Mouse (Mus musculus): ENCODE results near the gene Dtd1. TPM values are rescaled to one million over a fixed set of nuclear protein-coding genes. Genes with fewer than 3 reads are reported as not detected.

The Dtd1 gene
- polyA plus RNA-seq, 1 experiment from 2014 or later = 41.1 TPM

DNA sequence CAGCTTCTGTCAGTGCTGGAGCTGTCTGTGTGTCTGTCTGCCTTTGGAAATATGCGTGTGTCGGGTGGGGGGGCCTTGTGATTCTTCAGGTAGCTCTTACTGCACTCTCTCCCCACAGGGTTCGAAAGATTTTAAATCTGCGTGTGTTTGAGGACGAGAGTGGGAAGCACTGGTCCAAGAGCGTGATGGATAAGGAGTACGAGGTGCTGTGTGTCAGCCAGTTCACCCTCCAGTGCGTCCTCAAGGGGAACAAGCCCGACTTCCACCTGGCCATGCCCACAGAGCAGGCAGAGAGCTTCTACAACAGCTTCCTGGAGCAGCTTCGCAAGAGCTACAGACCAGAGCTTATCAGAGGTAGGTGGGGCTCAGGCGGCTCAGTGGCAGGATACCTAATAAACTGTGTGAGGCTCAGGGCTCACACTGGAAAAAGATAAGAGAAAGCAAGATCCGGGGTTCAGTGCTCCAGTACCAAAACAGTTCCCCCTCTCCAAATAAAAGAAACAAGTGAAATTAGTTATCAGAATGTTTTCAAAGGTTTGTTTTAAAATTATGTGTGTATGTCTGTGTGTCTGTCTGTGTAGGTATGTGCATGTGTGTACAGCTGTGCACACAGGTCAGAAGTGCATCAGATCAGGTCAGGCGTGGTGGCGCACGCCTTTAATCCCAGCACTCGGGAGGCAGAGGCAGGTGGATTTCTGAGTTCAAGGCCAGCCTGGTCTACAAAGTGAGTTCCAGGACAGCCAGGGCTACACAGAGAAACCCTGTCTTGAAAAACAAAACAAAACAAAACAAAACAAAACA, 17.6 kb downstream of the Dtd1 start:
- no peaks in the 10 kb centered on the region for H3K9me3 ChIP-seq
- 91% methylated on average over 16 of the region's 16 CpGs for WGBS
- no peaks in the 10 kb centered on the region for H3K27me3 ChIP-seq
- H3K4me3 ChIP-seq = no peak overlapping the region
- no peak for ATAC-seq (ENCODE audit: insufficient number of reproducible peaks, insufficient read depth, low FRiP score, low TSS enrichment)
- no peaks in the 10 kb centered on the region for H3K36me3 ChIP-seq
- no peak overlapping the region for H3K9ac ChIP-seq
- no peaks in the 10 kb centered on the region for H3K4me1 ChIP-seq
- no peak overlapping the region for H3K4me2 ChIP-seq (replicated peaks)
- no peak overlapping the region for H3K27ac ChIP-seq

DNA sequence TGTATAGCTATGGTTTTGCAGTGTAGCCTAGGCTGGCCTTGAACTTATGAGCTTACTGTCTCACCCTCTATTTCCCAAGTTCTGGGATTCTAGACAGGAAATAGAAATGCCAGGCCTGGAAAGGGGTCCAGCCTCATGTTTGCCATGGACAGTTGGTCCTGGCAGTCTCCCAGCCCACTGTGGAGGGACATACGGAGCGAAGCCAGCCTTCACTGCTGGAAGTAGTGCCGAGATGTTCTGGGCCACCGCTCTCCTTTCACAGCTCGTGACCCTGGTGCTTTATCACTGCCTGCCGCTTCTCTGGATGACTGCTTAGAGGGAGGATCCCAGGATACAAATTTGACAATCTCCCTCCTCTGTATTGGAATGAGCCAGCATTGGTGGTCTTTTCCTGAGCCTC, 21.8 kb downstream of the Dtd1 start:
- H3K9ac ChIP-seq = no peak overlapping the region
- WGBS = 79% methylated on average over 6 of the region's 6 CpGs

DNA sequence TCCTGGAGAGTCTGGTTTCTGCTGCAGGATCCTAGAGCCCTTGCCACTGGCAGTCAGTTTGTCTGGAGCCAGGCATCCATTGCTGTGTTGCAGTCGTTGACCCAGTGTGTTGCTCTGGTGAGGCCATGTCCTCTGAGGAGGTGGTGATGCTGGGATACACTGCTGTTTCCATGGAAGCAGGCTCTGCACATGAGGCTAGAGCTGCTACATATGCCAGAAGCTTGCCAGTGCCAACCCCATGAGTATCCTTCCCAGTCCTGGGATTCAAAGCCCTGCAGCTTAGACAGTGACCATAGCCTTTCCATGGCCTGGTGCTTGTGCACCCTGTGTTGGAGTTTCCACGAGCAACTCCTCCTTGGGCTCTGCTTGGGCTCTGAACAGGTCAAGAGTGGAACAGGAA, 33.9 kb downstream of the Dtd1 start:
- WGBS = 81% methylated on average over 2 of the region's 2 CpGs
- H3K4me2 ChIP-seq (replicated peaks) = no peak overlapping the region
- no peak overlapping the region for H3K9ac ChIP-seq
- ATAC-seq (ENCODE audit: insufficient number of reproducible peaks, insufficient read depth, low FRiP score, low TSS enrichment) = no peak
- no peaks in the 10 kb centered on the region for H3K27me3 ChIP-seq
- H3K36me3 ChIP-seq = no peaks in the 10 kb centered on the region
- no peaks in the 10 kb centered on the region for H3K4me1 ChIP-seq
- H3K27ac ChIP-seq = no peak overlapping the region
- no peak overlapping the region for H3K4me3 ChIP-seq
- no peaks in the 10 kb centered on the region for H3K9me3 ChIP-seq

More for the DNA sequence above, 21.8 kb downstream of the Dtd1 start:
- no peak overlapping the region for H3K4me3 ChIP-seq
- no peak for ATAC-seq (ENCODE audit: insufficient number of reproducible peaks, insufficient read depth, low FRiP score, low TSS enrichment)
- H3K27ac ChIP-seq = no peak overlapping the region
- no peaks in the 10 kb centered on the region for H3K9me3 ChIP-seq
- H3K36me3 ChIP-seq = no peaks in the 10 kb centered on the region
- H3K4me2 ChIP-seq (replicated peaks) = no peak overlapping the region
- no peaks in the 10 kb centered on the region for H3K27me3 ChIP-seq
- no peaks in the 10 kb centered on the region for H3K4me1 ChIP-seq

DNA sequence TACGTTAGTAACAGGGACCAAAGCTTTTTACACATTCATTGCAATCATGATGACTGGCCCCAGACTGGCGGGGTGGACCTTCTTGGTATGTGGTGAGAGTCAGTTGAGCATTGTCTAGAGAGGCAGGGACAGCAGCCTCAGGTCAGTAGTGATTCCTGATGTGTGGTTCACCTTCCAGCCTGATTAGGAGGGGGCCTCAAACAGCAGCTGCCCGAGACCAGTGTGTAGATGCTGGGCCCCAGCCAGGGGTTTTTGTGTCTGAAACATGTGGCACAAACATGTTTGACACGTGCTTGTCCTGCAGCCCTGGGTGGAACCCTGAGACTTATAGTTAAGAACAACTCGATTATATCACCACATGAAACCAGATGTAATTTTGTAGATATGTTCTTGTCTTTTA, 34.5 kb downstream of the Dtd1 start:
- no peak overlapping the region for H3K4me2 ChIP-seq (replicated peaks)
- no peaks in the 10 kb centered on the region for H3K36me3 ChIP-seq
- 62% methylated on average over 5 of the region's 5 CpGs for WGBS
- H3K9ac ChIP-seq = no peak overlapping the region
- no peaks in the 10 kb centered on the region for H3K9me3 ChIP-seq
- no peak for ATAC-seq (ENCODE audit: insufficient number of reproducible peaks, insufficient read depth, low FRiP score, low TSS enrichment)
- no peaks in the 10 kb centered on the region for H3K27me3 ChIP-seq
- H3K4me1 ChIP-seq = no peaks in the 10 kb centered on the region
- no peak overlapping the region for H3K4me3 ChIP-seq
- no peak overlapping the region for H3K27ac ChIP-seq

DNA sequence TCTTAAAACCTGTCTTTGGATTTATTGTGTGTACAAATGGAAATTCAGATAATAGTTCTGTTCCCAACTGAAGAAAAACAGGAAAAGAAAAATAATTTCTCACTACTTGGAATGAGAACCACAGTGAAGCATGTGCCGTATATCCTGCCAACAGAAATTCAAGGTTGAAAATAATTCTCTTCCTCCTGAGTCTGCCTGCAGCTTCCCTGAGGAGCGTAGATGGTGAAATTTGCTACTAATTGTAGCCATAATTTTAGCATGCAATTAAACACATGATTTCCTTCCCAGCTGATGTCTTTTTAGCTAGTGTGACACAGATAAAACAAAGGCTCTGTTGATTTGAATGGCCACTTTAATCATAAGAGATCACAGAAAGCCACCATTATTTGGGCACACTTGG, 35.0 kb downstream of the Dtd1 start:
- no peaks in the 10 kb centered on the region for H3K27me3 ChIP-seq
- H3K9ac ChIP-seq = no peak overlapping the region
- no peak overlapping the region for H3K27ac ChIP-seq
- no peaks in the 10 kb centered on the region for H3K4me1 ChIP-seq
- WGBS = 69% methylated on average over 2 of the region's 2 CpGs
- H3K36me3 ChIP-seq = no peaks in the 10 kb centered on the region
- H3K4me2 ChIP-seq (replicated peaks) = no peak overlapping the region
- ATAC-seq (ENCODE audit: insufficient number of reproducible peaks, insufficient read depth, low FRiP score, low TSS enrichment) = no peak
- H3K4me3 ChIP-seq = no peak overlapping the region
- H3K9me3 ChIP-seq = no peaks in the 10 kb centered on the region

DNA sequence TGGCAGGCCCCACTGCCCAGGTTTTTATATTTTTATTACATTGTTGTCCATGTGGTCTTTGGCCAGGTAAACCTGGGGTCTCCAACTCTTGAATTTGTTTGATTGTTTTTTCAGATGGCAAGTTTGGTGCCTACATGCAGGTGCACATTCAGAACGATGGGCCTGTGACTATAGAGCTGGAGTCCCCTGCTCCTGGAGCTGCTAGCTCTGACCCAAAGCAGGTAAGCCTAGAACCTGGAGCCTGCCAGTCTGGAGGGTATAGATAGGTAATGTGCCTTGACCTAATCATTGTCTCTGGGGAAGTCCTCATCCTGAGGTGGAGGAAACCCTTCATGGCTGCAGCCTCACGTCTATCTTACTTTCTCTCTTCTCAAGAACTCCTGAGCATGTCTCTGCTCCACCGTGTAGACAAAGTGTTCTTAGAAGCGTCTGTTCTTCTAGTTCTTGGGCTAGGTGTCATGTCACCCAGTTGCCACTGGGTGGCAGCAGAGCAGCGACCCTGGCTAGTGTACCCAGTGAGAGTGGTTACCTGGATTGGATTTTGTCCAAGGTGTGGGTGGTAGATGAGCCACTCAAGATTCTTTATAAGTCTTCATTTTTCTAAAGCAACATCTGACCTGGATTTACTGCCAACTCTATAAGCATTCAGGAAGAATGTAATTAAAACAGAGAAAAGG, 36.1 kb downstream of the Dtd1 start:
- no peak overlapping the region for H3K4me2 ChIP-seq (replicated peaks)
- H3K27me3 ChIP-seq = no peaks in the 10 kb centered on the region
- 16% methylated on average over 5 of the region's 5 CpGs for WGBS
- no peaks in the 10 kb centered on the region for H3K4me1 ChIP-seq
- no peaks in the 10 kb centered on the region for H3K36me3 ChIP-seq
- no peak for ATAC-seq (ENCODE audit: insufficient number of reproducible peaks, insufficient read depth, low FRiP score, low TSS enrichment)
- no peak overlapping the region for H3K27ac ChIP-seq
- no peak overlapping the region for H3K4me3 ChIP-seq
- no peaks in the 10 kb centered on the region for H3K9me3 ChIP-seq
- H3K9ac ChIP-seq = no peak overlapping the region

DNA sequence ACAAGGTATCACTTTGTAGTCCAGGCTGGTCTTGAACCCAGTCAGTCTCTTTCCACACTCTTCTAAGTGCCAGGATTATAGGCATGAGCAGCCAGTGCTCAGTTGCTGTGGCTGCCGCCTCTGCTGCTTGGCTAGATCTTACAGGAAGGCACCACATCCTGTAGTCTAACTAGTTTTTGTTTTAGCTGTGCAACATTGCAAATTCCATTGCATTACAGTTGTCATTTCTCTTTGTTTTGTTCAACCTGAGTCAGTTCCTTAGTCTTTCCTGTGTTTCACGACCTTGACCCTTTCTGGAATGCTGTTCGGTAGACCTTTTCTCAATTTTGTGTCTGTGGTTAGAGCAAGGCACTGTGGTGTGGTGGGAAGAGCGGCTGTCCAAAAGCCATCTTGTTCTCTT, 37.5 kb downstream of the Dtd1 start:
- Histone ChIP-seq H3K9ac (no peak overlapping the region), H3K27me3 (no peaks in the 10 kb centered on the region), H3K27ac (no peak overlapping the region), H3K4me2 (replicated peaks) (no peak overlapping the region), H3K36me3 (no peaks in the 10 kb centered on the region), H3K9me3 (no peaks in the 10 kb centered on the region), H3K4me1 (no peaks in the 10 kb centered on the region), H3K4me3 (no peak overlapping the region)
- no peak for ATAC-seq (ENCODE audit: insufficient number of reproducible peaks, insufficient read depth, low FRiP score, low TSS enrichment)
- 84% methylated on average over 4 of the region's 4 CpGs for WGBS

DNA sequence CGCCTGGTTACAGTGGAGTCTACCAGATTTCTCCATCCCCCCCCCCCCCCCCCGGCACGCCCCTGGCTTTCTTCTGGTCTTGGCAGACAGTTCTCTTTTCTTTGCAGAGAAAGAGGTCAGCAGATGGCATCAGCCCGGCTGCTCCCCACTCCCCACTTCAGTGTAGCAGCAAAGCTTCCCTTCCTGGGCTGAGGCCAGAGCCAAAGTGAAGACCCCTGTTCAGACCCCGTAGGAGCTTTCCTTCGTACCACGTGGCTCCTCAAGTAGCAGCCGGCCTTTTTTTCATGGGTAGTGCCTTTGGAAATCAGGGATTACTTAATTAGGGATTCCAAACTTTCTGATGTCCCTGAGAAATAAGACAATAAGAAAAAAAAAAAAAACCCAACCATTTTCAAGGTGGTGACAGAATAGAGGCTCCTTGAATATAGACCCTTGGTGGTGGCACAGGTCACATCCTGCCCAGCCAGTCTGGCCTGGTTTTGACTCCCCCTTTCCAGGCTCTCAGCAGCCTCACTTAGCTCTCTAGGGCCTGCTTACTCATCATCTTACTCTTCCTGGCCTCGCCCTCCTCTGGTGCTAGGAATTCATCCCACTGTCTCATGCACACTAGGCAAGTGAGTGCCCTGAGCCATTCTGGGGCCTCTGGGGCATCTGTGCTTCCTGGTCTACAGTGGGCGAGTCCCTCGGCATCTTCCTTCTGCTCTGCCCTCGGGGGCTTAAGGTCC, 38.1 kb downstream of the Dtd1 start:
- Histone ChIP-seq H3K36me3 (no peaks in the 10 kb centered on the region), H3K27me3 (no peaks in the 10 kb centered on the region), H3K4me3 (no peak overlapping the region), H3K4me2 (replicated peaks) (no peak overlapping the region), H3K4me1 (no peaks in the 10 kb centered on the region), H3K9me3 (no peaks in the 10 kb centered on the region), H3K9ac (no peak overlapping the region), H3K27ac (no peak overlapping the region)
- WGBS = 79% methylated on average over 11 of the region's 12 CpGs
- ATAC-seq (ENCODE audit: insufficient number of reproducible peaks, insufficient read depth, low FRiP score, low TSS enrichment) = no peak

DNA sequence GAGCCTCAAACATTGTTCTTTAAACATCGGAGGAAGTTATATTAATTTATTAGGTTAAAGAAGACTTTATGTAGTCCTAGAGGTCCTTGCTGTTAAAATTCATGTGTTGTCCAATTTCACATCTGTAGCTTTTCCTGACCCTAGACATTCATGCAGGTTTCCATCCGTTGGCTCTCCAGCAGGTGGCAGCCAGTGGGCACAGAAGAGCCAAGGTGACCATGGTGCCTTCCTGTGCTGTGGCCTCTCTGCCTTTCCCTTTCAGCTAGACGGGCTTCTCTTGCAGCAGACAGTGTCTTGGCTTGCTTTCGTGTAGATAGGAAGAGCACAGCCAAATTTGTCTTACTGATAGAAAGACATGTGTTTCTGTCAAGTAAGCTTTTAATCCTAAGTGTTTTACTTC, 39.0 kb downstream of the Dtd1 start:
- Histone ChIP-seq H3K36me3 (no peaks in the 10 kb centered on the region), H3K9ac (no peak overlapping the region), H3K27me3 (no peaks in the 10 kb centered on the region), H3K4me2 (replicated peaks) (no peak overlapping the region), H3K4me3 (no peak overlapping the region), H3K27ac (no peak overlapping the region), H3K4me1 (no peaks in the 10 kb centered on the region), H3K9me3 (no peaks in the 10 kb centered on the region)
- ATAC-seq (ENCODE audit: insufficient number of reproducible peaks, insufficient read depth, low FRiP score, low TSS enrichment) = no peak
- 66% methylated on average over 4 of the region's 4 CpGs for WGBS

DNA sequence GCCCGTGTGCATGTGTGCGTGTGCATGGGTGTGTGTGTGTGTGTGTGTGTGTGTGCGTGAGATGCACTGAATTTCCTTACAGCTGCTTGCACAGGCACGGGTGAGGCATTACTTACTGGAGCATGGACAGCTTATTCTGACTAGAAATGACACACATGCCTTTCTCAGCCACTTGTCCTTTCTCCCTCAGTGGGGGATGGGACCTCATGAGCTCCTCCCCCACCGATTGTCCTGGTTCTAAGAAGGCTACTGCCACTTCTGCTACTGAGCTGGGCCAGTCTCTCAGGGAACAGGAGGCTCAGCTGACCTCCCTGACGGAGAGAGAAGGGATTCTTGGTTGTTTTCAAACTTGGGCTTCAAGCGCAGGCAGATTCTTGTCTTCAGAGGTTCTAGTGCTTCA, 40.4 kb downstream of the Dtd1 start:
- ATAC-seq (ENCODE audit: insufficient number of reproducible peaks, insufficient read depth, low FRiP score, low TSS enrichment) = no peak
- Histone ChIP-seq H3K9ac (no peak overlapping the region), H3K4me2 (replicated peaks) (no peak overlapping the region), H3K36me3 (no peaks in the 10 kb centered on the region), H3K27me3 (no peaks in the 10 kb centered on the region), H3K4me1 (no peaks in the 10 kb centered on the region), H3K9me3 (no peaks in the 10 kb centered on the region), H3K27ac (no peak overlapping the region), H3K4me3 (no peak overlapping the region)
- 68% methylated on average over 7 of the region's 7 CpGs for WGBS

DNA sequence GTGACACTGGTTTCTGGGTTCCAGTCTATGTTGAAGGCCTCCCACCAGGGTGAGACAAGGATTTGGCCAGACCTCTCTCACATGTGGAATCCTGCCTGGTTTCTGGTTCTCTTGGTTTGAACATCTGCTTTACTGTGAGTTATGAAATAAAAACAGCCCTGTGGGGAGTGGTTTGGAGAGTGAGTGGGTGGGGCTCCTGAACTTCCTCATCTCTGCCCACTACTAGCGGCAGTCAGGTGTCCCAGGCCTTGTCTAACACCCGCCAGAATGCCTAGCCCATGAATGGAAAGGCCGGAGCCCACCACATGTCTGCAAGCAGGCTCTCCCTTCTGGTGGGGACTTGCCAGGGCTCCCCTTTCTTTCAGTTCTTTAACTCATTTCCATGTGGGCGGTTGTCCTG, 42.3 kb downstream of the Dtd1 start:
- no peaks in the 10 kb centered on the region for H3K9me3 ChIP-seq
- ATAC-seq (ENCODE audit: insufficient number of reproducible peaks, insufficient read depth, low FRiP score, low TSS enrichment) = no peak
- H3K27me3 ChIP-seq = no peaks in the 10 kb centered on the region
- H3K4me1 ChIP-seq = peaks cover 11% of the 10 kb centered on the region; the same call in 1 of the 2 replicates
- no peak overlapping the region for H3K27ac ChIP-seq
- no peak overlapping the region for H3K4me2 ChIP-seq (replicated peaks)
- no peak overlapping the region for H3K4me3 ChIP-seq
- H3K9ac ChIP-seq = no peak overlapping the region
- no peaks in the 10 kb centered on the region for H3K36me3 ChIP-seq
- WGBS = 79% methylated on average over 4 of the region's 4 CpGs

DNA sequence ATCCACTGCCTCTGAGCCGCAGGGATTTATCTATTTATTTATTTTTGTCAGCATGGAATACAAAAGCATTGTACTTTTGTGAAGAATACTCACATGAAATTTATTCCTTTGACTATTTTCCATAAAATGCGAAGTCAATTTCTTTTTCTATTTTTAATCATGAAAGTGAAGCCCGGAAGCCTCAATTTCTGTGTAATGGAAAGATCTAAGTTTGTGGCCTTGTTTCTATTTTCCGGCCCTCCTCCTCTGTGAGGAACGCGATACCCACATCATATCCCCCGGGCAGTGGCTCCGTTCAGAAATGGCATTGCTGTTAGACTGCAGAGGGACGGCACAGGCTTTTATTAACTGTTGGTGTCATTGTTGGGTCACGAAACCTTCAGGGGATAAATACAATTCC, 46.7 kb downstream of the Dtd1 start:
- Histone ChIP-seq H3K9me3 (no peaks in the 10 kb centered on the region), H3K27ac (no peak overlapping the region), H3K4me3 (no peak overlapping the region), H3K4me2 (replicated peaks) (no peak overlapping the region), H3K4me1 (peaks cover 11% of the 10 kb centered on the region; the same call in 1 of the 2 replicates), H3K36me3 (no peaks in the 10 kb centered on the region), H3K9ac (no peak overlapping the region), H3K27me3 (no peaks in the 10 kb centered on the region)
- ATAC-seq (ENCODE audit: insufficient number of reproducible peaks, insufficient read depth, low FRiP score, low TSS enrichment) = no peak
- 39% methylated on average over 10 of the region's 10 CpGs for WGBS

All from embryonic facial prominence, embryonic 12.5 days (tissue).